Mouse (Mus musculus): ENCODE data around the gene Epor.

The Epor gene

DNA sequence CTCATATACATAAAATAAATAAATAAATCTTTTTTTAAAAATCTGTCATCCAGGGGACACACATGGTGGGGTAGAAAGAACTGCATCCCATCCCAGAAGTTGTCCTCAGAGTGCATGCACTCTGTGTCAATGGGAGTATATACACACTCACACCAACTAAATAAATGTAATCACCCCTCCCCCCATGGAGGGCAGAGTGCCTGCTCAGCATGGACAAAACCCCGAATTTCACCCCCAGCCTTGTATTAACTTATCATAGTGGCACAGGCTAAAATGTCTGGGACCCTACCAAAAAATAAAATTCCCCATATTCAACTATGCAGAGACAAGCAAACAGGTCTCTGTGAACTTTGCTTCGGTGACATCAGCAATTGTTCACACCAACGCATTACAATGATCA, 8.7 kb downstream of the Epor start:
- TF ChIP-seq GATA4 (IDR thresholded peaks at IDR 0.05; ENCODE audit: insufficient replicate concordance, low read length) = no peak

DNA sequence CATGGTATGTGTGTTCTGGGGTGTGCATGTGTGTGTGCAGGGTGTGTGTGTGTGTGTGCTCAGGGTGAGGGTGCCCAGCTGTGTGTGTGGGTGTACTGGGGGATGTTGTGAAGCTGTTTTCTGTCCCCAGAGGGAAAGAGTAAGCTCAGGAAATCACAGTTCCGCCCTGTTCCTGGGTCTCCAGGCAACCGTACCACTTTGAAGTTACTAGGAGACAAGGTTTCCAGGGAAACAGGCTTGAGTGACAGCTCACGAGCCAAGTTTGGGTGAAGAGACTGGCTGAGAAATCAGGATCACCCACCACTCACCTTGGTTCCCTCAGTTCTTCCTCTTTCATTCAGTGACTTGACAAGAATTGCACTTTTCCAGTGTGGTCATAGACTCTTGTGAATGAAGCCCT, 9.7 kb downstream of the Epor start:
- TF ChIP-seq GATA4 (IDR thresholded peaks at IDR 0.05; ENCODE audit: insufficient replicate concordance, low read length) = no peak

DNA sequence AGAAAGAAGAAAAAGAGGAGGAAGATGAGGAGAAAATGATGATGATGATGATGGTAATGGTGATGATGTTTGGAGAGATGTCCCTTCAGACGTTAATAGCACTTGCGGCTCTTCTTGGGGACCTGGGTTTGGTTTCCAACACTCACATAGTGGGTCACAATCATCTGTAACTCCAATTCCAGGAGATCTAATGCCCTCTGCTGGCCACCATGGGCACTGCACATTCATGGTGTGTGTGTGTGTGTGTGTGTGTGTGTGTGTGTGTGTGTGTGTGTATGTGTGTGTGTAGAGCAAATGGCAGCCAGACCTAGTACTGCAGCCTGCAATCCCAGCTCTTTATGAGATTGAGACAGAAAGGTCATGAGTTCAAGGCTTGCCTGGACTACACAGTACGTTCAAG, 11.3 kb downstream of the Epor start:
- TF ChIP-seq GATA4 (IDR thresholded peaks at IDR 0.05; ENCODE audit: insufficient replicate concordance, low read length) = no peak

DNA sequence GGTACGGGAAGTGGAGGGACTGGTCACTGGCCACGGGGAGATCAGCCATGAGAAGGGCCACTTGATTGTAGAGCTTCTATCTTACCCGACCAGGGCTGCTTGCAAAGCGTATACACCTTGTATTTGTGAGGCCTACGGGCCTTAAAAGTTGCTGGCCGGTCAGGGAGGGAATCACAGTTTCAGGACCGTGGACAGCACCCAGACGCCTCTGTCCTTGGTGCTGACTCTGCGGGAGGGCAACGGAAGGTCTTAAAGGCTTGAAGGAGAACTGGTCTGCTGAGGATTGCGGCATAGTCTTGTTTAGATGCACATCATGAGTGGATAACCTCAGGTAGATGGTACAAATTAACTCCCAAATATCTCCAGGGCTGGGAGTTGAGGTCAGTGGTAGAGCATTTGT, 13.0 kb downstream of the Epor start:
- no peak for TF ChIP-seq GATA4 (IDR thresholded peaks at IDR 0.05; ENCODE audit: insufficient replicate concordance, low read length)

DNA sequence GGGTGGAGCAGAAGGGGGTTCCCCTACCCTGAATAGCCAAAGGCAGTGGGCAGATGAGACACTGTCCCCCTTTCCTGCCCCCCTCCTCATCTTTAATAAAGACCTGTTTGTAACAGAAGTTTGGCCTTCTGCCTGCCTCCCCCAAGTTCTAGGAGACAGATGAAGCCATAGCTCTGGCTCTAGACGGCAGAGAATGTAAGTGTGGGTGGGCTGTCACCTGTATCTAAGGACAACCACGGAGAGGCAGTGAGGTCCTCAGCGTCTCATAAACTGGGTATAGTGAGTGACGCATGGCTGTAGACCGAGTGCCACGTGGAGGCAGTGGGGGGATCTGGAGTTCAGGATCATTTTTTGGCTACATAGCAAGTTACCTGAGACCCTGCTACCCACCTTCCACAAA, 14.5 kb downstream of the Epor start:
- TF ChIP-seq GATA4 (IDR thresholded peaks at IDR 0.05; ENCODE audit: insufficient replicate concordance, low read length) = no peak

DNA sequence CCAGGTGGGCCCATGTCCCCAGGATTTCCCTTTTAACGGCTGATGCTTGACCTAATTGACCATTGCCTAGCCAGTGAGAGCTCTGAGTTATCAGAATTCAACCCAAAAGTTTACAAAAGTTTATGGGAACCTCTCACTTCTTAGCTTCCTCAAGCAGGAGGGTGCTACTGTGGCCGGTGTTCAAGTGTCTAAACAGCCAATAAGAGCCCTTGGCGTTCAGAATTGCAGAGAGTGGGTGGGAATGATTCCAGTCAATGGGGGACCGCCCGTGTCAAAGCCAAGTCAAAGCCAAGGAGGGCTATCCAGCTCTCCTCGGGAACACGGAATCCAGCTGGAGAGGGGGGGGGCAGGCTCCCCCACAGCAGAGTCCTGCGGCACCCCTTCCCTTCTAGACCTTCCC, 15.2 kb downstream of the Epor start:
- TF ChIP-seq GATA4 (IDR thresholded peaks at IDR 0.05; ENCODE audit: insufficient replicate concordance, low read length) = no peak

DNA sequence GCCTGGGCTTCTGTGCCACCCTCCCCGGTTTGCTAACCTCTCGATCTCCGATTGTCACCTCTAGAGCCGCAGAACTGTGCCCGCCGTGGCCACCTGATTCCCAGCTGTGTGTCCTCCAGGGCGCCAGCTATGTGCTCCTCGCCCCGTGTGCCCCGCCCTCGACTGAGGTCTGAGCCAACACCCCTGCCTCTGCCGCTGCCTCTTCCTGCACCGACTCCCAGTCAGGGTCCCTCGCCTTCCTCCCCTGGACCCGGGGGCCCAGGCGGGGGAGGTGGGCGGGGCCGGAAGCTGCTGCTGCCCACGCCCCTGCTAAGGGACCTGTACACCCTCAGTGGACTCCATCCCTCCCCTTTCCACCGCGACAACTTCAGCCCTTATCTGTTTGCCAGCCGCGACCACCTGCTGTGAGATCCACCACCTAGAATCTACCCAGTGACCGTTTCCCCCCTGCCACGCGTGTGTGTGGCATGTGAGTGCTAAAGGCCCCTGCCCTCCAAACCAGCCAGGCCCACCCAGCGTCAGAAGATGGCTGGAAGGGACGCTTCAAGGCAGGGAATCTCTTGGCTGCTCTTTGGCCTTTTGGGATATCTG, 15.7 kb downstream of the Epor start:
- no peak for TF ChIP-seq GATA4 (IDR thresholded peaks at IDR 0.05; ENCODE audit: insufficient replicate concordance, low read length)

DNA sequence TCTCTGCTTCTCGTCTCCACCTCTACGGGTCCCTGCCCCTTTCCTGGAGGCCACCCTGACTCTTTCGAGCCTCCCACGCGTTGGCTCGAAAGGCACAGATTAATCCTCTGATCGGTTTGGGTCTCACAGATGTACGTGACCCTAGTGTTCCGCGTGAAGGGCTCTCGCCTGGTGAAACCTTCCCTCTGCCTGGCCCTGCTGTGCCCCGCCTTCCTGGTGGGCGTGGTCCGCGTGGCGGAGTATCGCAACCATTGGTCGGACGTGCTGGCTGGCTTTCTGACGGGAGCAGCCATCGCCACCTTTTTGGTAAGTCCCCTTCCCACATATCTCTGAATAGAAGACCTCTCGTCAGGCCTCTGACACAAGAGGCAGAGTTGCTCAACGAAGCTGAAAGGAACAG, 19.0 kb downstream of the Epor start:
- TF ChIP-seq GATA4 (IDR thresholded peaks at IDR 0.05; ENCODE audit: insufficient replicate concordance, low read length) = no peak

DNA sequence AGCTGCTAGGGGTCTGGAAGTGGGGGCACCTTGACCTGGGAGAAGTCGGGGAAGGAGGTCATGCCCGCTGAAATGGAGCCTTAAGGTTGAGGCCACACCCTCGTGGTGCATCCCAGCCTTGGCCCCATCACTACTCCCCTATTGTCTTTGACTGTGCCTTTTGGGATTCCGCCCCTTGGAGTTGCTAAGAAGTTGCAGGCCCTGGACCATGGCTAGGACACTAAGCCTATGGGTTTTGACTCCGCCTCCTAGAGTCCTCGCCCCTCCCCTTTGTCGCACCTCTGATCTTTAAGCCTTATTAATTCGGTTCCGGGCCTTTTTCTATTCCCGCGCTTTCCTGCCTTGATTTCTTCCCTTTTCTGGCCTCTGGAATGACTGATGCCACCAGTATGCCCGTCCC, 19.7 kb downstream of the Epor start:
- no peak for TF ChIP-seq GATA4 (IDR thresholded peaks at IDR 0.05; ENCODE audit: insufficient replicate concordance, low read length)

DNA sequence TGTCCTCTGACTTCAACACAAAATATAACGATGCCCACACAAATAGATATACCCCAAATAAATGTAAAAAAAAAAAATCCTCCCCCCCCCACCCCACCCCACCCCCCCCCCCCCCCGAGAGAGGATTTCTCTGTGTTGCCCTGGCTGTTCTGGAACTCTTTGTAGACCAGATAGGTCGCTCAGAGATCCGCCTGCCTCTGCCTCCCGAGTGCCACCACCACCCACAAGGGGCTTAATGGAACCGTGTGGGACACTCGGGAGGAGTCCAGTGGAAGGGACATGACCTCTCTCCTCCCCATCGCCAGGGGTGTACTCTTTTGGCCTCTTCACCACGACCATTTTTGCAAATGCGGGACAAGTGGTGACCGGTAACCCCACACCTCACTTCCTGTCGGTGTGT, 20.3 kb downstream of the Epor start:
- no peak for TF ChIP-seq GATA4 (IDR thresholded peaks at IDR 0.05; ENCODE audit: insufficient replicate concordance, low read length)

DNA sequence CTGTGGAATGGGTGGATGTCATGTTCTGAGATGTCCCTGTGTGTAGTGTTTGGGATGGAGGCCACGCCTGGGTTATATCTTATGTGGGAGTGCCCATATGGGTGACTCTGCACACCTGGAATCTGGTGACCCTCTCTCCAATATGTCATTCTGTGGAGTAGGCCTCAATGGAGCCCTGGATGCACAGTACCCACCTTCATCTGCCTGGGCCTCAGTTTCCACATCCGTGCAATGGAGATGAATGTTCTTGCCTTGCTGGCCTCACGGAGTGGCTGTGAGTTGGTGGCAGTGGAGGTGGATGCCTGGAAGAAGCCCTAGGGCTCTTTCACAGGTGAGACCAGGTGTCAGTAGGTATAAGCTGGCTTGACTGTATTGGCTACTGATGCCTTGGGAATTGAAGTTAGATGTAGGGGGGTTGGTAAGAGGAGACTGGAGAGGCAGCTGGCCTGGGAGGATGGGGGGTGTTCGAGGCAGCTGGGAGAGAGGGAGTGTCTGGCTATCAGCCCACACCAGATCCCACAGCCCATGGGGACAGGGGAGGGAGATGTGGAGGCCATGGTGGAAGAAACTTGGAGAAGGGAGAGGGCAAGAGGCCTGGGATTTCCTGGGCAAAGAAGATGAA, 25.0 kb downstream of the Epor start:
- TF ChIP-seq GATA4 (IDR thresholded peaks at IDR 0.05; ENCODE audit: insufficient replicate concordance, low read length) = no peak

DNA sequence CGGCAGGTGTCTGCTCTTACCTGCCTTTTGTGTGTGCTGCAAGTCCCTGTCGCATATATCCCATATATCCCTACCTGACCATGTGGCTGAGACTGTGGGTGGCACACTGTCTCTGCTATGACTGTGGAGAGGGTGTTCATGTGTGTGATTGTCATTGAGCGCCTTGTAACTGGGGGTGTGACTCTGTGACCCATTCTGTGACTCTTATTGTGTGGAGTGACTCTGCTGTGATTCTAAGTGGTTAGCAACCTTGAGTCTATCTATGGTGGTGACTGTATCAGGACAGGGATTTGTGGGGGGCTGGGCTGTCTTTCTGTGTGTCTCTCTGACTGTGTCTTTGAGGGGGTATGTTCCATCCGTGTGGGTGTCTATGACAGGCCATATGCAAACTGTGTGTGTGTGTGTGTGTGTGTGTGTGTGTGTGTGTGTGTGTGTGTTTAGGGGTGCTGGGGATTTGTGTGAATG, 25.6 kb downstream of the Epor start:
- TF ChIP-seq GATA4 (IDR thresholded peaks at IDR 0.05; ENCODE audit: insufficient replicate concordance, low read length) = no peak

DNA sequence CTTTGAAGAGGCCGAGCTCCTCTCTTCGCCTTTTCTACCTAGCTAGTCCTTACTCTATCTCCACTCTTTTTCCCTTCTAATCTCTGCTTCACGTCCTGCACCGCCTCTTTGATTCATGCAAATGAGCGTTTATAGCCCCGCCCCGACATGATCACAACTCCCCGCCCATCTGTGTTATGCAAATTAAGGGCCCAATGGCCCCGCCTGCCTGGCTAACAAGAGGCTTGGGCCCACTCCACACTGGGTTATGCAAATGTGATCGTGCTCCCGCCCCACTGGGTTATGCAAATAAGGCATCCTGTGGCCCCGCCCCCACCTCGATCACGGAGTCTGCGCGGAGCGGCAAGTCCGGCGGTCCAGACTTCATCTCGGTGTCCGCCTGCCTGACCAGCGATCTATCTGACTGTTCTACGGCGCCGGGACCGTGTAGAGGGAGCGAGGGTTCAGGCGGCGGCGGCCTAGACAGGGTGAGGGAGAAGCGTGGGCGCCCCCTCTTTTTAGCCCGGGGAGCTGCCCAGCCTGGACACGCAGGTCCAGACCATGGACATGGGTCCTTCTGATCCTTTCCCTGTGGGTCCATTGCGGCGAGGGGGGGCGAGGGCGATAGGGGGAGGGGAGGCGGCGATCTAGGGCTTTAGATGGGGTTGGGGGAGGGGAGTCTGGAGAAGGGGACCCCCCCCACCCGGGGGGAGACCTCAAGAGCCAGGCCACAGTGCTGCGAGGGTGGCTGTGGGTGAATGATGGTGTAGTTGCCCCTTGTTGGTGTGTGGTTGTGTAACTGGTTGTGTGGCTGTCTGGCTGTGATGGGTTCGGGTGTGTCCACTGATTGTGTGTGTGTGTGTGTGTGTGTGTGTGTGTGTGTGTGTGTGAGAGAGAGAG, 26.4 kb downstream of the Epor start, which contains the start of gene Plppr2:
Gene Plppr2 (plus strand): TSS at position 342 of the 879 bp plus-strand sequence.
- no peak for TF ChIP-seq GATA4 (IDR thresholded peaks at IDR 0.05; ENCODE audit: insufficient replicate concordance, low read length)

DNA sequence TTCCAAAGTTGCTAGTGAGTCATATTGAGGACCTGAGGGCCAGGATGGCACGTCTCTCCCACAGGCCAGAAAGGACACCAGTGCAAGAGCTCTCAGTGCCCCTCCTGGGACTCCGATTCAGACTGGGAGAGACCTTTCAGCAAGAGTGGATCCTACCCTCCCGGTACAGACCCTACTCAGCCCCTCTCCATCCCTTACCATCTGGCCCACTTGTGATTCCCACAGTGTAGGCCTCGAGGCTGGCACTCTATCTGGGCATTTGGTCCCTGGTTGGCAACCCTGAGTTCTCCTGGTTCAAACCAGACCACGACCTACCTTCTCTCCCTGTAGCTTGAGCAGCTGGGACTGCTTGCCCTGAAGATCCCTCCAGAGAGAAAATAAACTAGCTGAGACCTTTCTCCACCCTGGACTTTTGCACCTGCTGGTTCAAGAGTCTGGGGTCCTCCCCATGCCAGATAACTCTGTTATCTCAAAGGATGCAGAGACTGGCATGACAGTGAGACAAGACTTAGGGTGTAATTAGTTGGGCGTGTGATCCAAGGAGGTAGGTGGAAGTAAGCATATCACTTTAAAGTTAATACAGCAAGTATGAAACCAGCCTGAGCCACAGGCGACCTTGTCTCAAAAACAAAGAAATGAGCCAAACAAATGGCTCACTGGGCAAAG, 27.7 kb downstream of the Epor start:
- no peak for TF ChIP-seq GATA4 (IDR thresholded peaks at IDR 0.05; ENCODE audit: insufficient replicate concordance, low read length)

DNA sequence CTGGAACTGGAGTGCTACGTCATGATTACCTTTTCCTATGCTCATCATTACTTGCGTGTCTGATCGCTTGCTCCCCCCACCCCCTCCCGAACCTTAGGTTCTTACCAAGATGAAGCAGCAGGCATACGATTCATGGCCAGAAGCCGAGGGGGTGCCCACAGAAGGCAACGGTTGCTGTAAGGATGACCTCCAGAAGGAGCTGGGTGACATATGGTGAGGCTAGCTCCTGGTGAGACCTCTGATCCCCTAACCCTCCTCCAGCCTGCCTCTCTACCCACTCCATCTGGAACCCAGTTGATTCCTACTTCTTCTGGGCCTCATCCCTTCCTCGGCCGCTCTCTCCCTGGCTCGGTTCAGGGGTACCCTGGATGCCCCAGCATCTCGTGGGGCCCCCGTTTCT, 29.3 kb downstream of the Epor start:
- no peak for TF ChIP-seq GATA4 (IDR thresholded peaks at IDR 0.05; ENCODE audit: insufficient replicate concordance, low read length)
